Mouse (Mus musculus): ENCODE data around the gene Kcng1.

Kcng1 gene

GRCm38 (mm10) chr2:168260124-168260523 lies 21.4 kb downstream of the Kcng1 start:
- no peak for DNase-seq (ENCODE audit: low spot score in 2 of 2)

GRCm38 (mm10) chr2:168259046-168259445 lies 22.5 kb downstream of the Kcng1 start:
- no peak for DNase-seq (ENCODE audit: low spot score in 2 of 2)

GRCm38 (mm10) chr2:168257188-168257587 lies 24.3 kb downstream of the Kcng1 start:
- peak in 1 of 2 experiments; percentile 34 for DNase-seq (ENCODE audit: low spot score in 2 of 2)

GRCm38 (mm10) chr2:168256506-168256905 lies 25.0 kb downstream of the Kcng1 start:
- DNase-seq (ENCODE audit: low spot score in 2 of 2), result no peak

- DNase-seq (ENCODE audit: low spot score in 2 of 2), result no peak
These were observed 27.7 kb downstream of the Kcng1 start for GRCm38 (mm10) chr2:168253822-168254221.

- DNase-seq (ENCODE audit: low spot score in 2 of 2), result peak in 1 of 2 experiments; percentile 54
These were observed 28.8 kb downstream of the Kcng1 start for GRCm38 (mm10) chr2:168252639-168253292.

GRCm38 (mm10) chr2:168250270-168250669 lies 31.3 kb downstream of the Kcng1 start:
- peak; percentile 83 to 87 for DNase-seq (ENCODE audit: low spot score in 2 of 2)

GRCm38 (mm10) chr2:168248856-168249245 lies 32.7 kb downstream of the Kcng1 start:
- peak in 1 of 2 experiments; percentile 61 for DNase-seq (ENCODE audit: low spot score in 2 of 2)

GRCm38 (mm10) chr2:168248167-168248855 lies 33.2 kb downstream of the Kcng1 start:
- DNase-seq (ENCODE audit: low spot score in 2 of 2), result no peak

GRCm38 (mm10) chr2:168245571-168245970 lies 36.0 kb downstream of the Kcng1 start:
- DNase-seq (ENCODE audit: low spot score in 2 of 2), result no peak

GRCm38 (mm10) chr2:168243278-168243677 lies 38.3 kb downstream of the Kcng1 start:
- no peak for DNase-seq (ENCODE audit: low spot score in 2 of 2)

GRCm38 (mm10) chr2:168242841-168243240 lies 38.7 kb downstream of the Kcng1 start:
- no peak for DNase-seq (ENCODE audit: low spot score in 2 of 2)

GRCm38 (mm10) chr2:168238335-168238734 lies 43.2 kb downstream of the Kcng1 start:
- DNase-seq (ENCODE audit: low spot score in 2 of 2), result no peak

GRCm38 (mm10) chr2:168233286-168233685 lies 48.2 kb downstream of the Kcng1 start:
- no peak for DNase-seq (ENCODE audit: low spot score in 2 of 2)

GRCm38 (mm10) chr2:168231471-168231829 lies 50.1 kb downstream of the Kcng1 start:
- peak in 1 of 2 experiments; percentile 45 for DNase-seq (ENCODE audit: low spot score in 2 of 2)

- no peak for DNase-seq (ENCODE audit: low spot score in 2 of 2)
These were observed 50.6 kb downstream of the Kcng1 start for GRCm38 (mm10) chr2:168230773-168231470.

- peak; percentile 86 to 92 for DNase-seq (ENCODE audit: low spot score in 2 of 2)
These were observed 51.4 kb downstream of the Kcng1 start, which contains the start of the genes Gm20716, Dpm1 and Mocs3 for GRCm38 (mm10) chr2:168230026-168230728. Gene Gm20716 (minus strand): TSS chr2:168230364. Gene Dpm1 (minus strand): TSS chr2:168230591. Gene Mocs3 (plus strand): TSS chr2:168230622.

GRCm38 (mm10) chr2:168229116-168230025 lies 52.2 kb downstream of the Kcng1 start:
- DNase-seq (ENCODE audit: low spot score in 2 of 2), result peak; percentile 57 to 67

- DNase-seq (ENCODE audit: low spot score in 2 of 2), result no peak
These were observed 58.2 kb downstream of the Kcng1 start for GRCm38 (mm10) chr2:168223326-168223725.

GRCm38 (mm10) chr2:168213788-168214397 lies 67.6 kb downstream of the Kcng1 start:
- no peak for DNase-seq (ENCODE audit: low spot score in 2 of 2)

Data from spleen, postnatal 10 days (tissue).